Mouse (Mus musculus): ENCODE measurements around the gene Gnb5. TPM values are rescaled to one million over a fixed set of nuclear protein-coding genes. Genes with fewer than 3 reads are reported as not detected.

Gnb5 gene
- polyA plus RNA-seq, 1 experiment from 2014 or later = 36.2 TPM

DNA sequence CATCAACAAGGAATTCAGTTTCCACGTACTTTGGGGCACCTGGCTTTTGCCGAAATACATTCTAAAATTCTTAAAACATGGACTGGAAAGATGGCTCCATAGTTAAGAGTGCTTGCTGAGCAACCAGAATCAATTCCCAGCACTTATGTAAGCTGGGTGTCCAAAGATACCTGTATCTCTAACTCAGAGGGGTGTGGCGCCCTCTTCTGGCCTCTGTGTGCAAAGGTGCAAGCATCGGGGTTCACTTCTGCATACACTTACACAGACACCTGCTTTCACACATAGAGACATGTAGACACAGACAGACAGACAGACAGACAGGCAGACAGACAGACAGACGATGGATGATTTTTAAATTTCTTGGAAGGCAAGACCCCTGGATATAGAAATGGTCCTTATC is 25.3 kb upstream of the Gnb5 start:
- Histone ChIP-seq H3K4me3 (no peak overlapping the region), H3K4me2 (no peak overlapping the region)

DNA sequence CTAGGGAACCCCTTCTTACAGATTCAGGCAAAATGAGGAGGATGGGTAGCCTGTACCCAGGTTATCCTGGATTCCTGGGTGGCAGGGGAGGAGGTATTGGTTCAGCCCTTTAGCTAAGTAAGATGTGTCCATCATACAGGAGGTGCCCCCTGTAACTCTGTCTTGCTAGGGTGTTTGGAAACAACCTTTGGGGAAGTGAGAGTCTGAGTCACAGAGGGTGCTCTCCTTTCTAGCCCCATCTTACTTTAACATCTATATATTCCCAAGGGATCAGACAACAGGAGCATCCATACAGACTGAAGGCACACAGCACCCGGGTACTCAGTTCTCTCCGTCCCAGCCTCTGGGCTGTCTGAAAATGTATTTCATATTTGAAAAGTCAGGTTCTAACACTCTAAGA is 23.9 kb upstream of the Gnb5 start:
- no peak overlapping the region for H3K4me2 ChIP-seq
- no peaks in the 10 kb centered on the region for H3K36me3 ChIP-seq (ENCODE audit: poor library complexity, severe bottlenecking)
- no peak overlapping the region for H3K4me3 ChIP-seq
- no peak overlapping the region for H3K27ac ChIP-seq
- no peaks in the 10 kb centered on the region for H3K9me3 ChIP-seq (replicated peaks)
- no peak for ATAC-seq
- no peak overlapping the region for H3K9ac ChIP-seq
- no peaks in the 10 kb centered on the region for H3K4me1 ChIP-seq
- peaks cover 4% of the 10 kb centered on the region; the same call in 1 of the 2 replicates for H3K27me3 ChIP-seq
- 86% methylated on average over 2 of the region's 2 CpGs for WGBS

More for the DNA sequence above, 25.3 kb upstream of the Gnb5 start:
- Histone ChIP-seq H3K36me3 (ENCODE audit: poor library complexity, severe bottlenecking) (no peaks in the 10 kb centered on the region), H3K9ac (no peak overlapping the region), H3K27ac (no peak overlapping the region), H3K4me1 (no peaks in the 10 kb centered on the region), H3K27me3 (peaks cover 4% of the 10 kb centered on the region; the same call in 1 of the 2 replicates), H3K9me3 (replicated peaks) (no peaks in the 10 kb centered on the region)
- ATAC-seq = no peak
- 48% methylated on average over 5 of the region's 5 CpGs for WGBS

DNA sequence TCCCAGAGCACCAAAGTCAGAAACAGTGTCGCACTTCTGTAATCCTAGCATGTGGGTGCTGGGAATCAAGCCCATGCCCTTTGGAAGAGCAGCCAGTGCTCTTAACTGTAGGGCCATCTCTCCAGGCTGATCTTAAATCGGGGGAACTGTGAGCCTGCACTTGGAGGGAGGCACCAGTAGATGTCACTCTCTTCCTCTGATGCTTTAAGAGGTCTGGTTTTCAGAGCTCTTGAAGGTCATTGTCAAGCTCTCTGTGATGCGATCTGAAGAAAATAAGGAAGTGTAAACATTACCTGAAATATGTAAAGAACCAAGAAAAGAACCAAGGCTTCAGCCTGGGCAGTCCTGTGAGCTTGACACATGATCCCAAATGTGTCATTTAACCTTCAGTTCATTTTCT is 23.3 kb upstream of the Gnb5 start:
- Histone ChIP-seq H3K9me3 (replicated peaks) (no peaks in the 10 kb centered on the region), H3K4me3 (no peak overlapping the region), H3K27me3 (peaks cover 4% of the 10 kb centered on the region; the same call in 1 of the 2 replicates), H3K9ac (no peak overlapping the region), H3K36me3 (ENCODE audit: poor library complexity, severe bottlenecking) (no peaks in the 10 kb centered on the region), H3K27ac (no peak overlapping the region), H3K4me2 (no peak overlapping the region), H3K4me1 (no peaks in the 10 kb centered on the region)
- ATAC-seq = peak; percentile 30; the same call in 1 of the 2 replicates
- WGBS = 22% methylated on average over 3 of the region's 3 CpGs

DNA sequence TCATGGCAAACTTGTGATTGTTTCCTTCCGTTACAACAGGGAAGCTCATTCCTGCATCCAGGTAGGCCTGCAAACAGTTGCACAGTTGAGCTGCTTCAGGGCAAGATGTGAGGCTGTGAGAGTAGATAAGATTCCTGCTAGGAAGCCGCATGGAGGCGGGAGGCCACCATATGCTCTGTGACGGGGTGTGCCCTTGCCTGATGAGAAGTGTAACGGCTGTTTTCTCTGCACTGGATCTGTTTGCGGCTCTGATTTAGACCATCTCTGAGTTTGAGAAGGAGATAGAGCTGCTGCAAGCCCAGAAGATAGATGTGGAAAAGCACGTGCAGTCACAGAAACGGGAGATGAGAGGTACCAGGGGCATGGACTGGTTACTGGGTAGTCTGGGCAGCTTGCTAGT is 22.5 kb upstream of the Gnb5 start:
- Histone ChIP-seq H3K36me3 (ENCODE audit: poor library complexity, severe bottlenecking) (no peaks in the 10 kb centered on the region), H3K4me2 (no peak overlapping the region), H3K27me3 (peaks cover 4% of the 10 kb centered on the region; the same call in 1 of the 2 replicates), H3K9ac (no peak overlapping the region), H3K9me3 (replicated peaks) (no peaks in the 10 kb centered on the region), H3K27ac (no peak overlapping the region), H3K4me1 (no peaks in the 10 kb centered on the region), H3K4me3 (no peak overlapping the region)
- 91% methylated on average over 8 of the region's 8 CpGs for WGBS
- ATAC-seq = no peak

DNA sequence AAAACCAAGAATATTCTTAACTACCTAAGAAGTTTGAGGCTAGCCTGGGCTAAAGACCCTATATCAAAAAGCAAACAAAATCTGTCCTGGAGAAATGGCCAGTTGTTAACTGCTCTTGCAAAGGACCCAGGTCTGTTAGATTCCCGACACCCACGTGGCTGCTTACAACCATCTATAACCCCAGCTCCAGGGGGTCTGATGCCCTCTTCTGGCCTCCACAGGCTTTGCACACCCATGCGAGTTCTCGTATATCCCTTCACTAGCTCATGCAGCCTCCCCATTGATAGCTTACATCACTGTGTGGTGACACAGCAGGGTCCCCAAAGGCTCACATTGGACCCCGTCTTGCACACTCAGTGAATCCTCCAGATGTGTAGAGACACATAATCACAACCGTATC is 20.7 kb upstream of the Gnb5 start:
- H3K4me2 ChIP-seq = no peak overlapping the region
- peaks cover 4% of the 10 kb centered on the region; the same call in 1 of the 2 replicates for H3K27me3 ChIP-seq
- H3K4me3 ChIP-seq = no peak overlapping the region
- H3K9me3 ChIP-seq (replicated peaks) = no peaks in the 10 kb centered on the region
- no peak overlapping the region for H3K27ac ChIP-seq
- no peaks in the 10 kb centered on the region for H3K36me3 ChIP-seq (ENCODE audit: poor library complexity, severe bottlenecking)
- WGBS = 76% methylated on average over 6 of the region's 6 CpGs
- no peaks in the 10 kb centered on the region for H3K4me1 ChIP-seq
- no peak overlapping the region for H3K9ac ChIP-seq
- no peak for ATAC-seq

DNA sequence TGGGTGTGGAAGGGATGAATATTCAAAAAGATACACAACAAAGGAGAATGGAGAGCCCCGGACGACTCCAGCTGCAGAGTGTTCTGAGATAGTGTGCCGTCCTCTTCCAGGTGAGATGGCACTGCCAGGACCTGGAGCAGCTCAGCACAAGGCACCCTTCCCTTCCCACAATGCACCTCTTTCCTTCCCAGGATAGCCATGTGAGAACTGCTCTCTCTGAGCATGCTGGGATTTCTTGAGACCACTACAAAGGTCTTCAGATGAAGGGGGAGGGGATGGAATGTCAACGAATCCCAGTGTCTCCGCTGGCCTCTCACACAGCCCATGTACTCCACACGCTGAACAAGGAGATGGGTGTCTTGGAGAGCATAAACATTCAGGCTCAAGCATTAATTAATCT is 18.5 kb upstream of the Gnb5 start:
- Histone ChIP-seq H3K4me3 (no peak overlapping the region), H3K4me1 (no peaks in the 10 kb centered on the region), H3K27me3 (no peaks in the 10 kb centered on the region), H3K27ac (no peak overlapping the region), H3K36me3 (ENCODE audit: poor library complexity, severe bottlenecking) (no peaks in the 10 kb centered on the region), H3K4me2 (no peak overlapping the region), H3K9me3 (replicated peaks) (no peaks in the 10 kb centered on the region), H3K9ac (no peak overlapping the region)
- ATAC-seq = no peak
- 72% methylated on average over 6 of the region's 6 CpGs for WGBS

DNA sequence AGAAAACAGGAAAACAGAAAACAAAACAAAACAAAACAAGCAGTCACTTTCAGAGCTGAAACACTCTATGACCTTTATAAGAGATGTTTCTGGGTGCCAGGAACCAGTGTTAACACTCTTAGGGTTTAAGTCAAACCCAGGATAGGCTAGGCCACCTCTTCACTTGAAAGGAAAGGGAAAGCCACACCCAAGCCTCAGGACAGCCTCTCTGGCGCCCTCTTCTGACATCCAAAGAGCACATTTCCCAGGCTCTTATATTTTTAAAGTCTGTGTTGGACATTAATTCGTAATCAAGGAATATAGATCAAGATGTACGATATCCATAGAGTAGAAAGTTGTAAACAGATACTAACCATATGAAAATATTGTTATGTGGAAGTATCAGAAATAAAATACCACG is 16.5 kb upstream of the Gnb5 start:
- Histone ChIP-seq H3K27ac (no peak overlapping the region), H3K4me1 (no peaks in the 10 kb centered on the region), H3K4me2 (no peak overlapping the region), H3K9me3 (replicated peaks) (no peaks in the 10 kb centered on the region), H3K27me3 (no peaks in the 10 kb centered on the region), H3K36me3 (ENCODE audit: poor library complexity, severe bottlenecking) (no peaks in the 10 kb centered on the region), H3K4me3 (no peak overlapping the region), H3K9ac (no peak overlapping the region)
- ATAC-seq = no peak
- WGBS = 49% methylated on average over 4 of the region's 4 CpGs

DNA sequence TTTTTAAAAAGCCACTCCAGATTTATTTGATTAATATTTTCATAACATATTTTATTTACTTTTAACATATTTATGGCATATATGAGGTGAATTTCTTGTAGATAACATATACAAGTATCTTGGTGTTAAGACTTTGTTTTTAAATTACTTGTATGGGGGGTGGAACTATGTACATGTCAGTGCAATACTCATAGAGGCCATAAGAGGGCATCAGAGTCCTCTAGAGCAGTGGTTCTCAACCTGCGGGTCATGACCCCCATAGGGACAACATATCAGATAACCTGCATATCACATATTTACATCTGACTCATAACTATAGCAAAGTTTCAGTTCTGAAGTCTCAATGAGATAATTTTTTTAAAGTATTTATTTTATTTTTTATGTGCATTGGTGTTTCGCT is 6.7 kb upstream of the Gnb5 start:
- 85% methylated on average over 2 of the region's 2 CpGs for WGBS

DNA sequence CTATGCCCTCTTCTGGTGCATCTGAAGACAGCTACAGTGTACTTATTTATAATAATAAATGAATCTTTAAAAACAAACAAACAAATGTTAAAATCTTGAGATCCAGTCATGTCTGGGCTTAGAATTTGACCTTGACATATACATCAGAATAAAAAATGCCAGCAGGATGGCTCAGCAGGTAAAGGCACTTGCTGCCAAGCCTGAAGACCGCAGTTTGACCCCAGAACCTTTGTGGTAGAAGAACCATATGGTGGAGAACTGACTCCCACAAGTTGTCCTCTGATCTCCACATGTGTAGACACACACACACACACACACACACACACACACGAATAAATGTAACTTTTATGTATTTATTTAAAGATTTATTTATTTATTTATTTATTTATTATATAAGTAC is 3.1 kb upstream of the Gnb5 start:
- H3K36me3 ChIP-seq (ENCODE audit: poor library complexity, severe bottlenecking) = no peaks in the 10 kb centered on the region
- no peak for ATAC-seq
- no peak overlapping the region for H3K4me2 ChIP-seq
- WGBS = 77% methylated on average over 2 of the region's 2 CpGs
- H3K4me3 ChIP-seq = no peak overlapping the region
- H3K27me3 ChIP-seq = no peaks in the 10 kb centered on the region
- H3K9ac ChIP-seq = no peak overlapping the region
- 0 out of 2 replicates have a peak, but pooled peaks cover 3% of the 10 kb centered on the region for H3K4me1 ChIP-seq
- no peak overlapping the region for H3K27ac ChIP-seq
- H3K9me3 ChIP-seq (replicated peaks) = no peaks in the 10 kb centered on the region

More for the DNA sequence above, 6.7 kb upstream of the Gnb5 start:
- no peaks in the 10 kb centered on the region for H3K9me3 ChIP-seq (replicated peaks)
- 0 out of 2 replicates have a peak, but pooled peaks cover 3% of the 10 kb centered on the region for H3K4me1 ChIP-seq
- no peak for ATAC-seq
- H3K27me3 ChIP-seq = no peaks in the 10 kb centered on the region
- H3K4me3 ChIP-seq = no peak overlapping the region
- no peak overlapping the region for H3K27ac ChIP-seq
- no peak overlapping the region for H3K9ac ChIP-seq
- H3K36me3 ChIP-seq (ENCODE audit: poor library complexity, severe bottlenecking) = no peaks in the 10 kb centered on the region
- no peak overlapping the region for H3K4me2 ChIP-seq

DNA sequence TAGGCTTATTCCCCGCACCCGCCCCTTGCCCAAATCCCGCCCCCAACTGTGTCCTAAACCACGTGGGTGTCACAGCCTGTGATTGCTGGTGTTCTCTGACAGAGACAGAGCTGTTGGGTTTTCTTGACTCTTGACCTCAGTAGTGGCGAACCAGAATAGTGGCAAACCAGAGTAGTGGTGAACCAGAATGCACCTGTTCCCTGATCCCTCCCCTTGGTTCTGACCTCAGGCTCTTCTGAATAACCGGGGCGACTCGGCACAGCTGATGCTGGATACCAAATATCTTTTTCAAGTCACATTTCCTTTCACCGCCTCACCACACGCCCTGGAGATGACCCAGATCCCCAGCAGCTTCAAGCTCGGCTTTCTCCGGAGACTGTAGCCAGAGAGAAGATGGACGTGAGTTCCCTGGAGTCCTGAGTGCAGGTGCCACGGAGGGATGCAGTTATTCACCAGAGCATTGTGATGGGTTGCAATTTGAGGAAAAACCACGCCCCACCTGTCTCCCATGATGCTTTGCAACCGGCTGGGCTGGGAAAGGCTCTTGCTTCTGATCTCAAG is 2.3 kb upstream of the Gnb5 start:
- no peaks in the 10 kb centered on the region for H3K36me3 ChIP-seq (ENCODE audit: poor library complexity, severe bottlenecking)
- no peak overlapping the region for H3K9ac ChIP-seq
- peak overlapping the region; percentile 34 for H3K4me2 ChIP-seq
- 35% methylated on average over 16 of the region's 16 CpGs for WGBS
- H3K27me3 ChIP-seq = no peaks in the 10 kb centered on the region
- 0 out of 2 replicates have a peak, but pooled peaks cover 3% of the 10 kb centered on the region for H3K4me1 ChIP-seq
- no peak for ATAC-seq
- no peak overlapping the region for H3K27ac ChIP-seq
- H3K9me3 ChIP-seq (replicated peaks) = no peaks in the 10 kb centered on the region
- no peak overlapping the region for H3K4me3 ChIP-seq

DNA sequence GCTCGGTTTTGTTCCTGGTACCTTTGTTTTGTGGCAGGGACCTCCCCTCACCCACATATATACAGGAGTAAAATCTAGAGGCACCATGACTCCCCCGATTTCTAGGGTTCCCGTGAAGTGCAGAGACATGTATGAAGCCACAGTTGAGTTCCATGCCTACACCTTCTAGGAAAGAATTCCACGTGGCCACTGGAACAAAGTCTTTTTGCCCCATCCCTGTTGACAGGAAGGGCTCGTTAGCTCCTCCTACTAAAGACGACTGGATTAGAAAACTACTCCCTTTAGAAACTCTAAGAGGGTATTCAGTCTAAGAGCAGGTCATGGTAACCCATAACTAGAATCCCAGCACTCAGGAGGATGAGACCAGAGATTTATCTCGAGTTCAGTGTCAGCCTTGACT is 1.8 kb upstream of the Gnb5 start:
- H3K9me3 ChIP-seq (replicated peaks) = no peaks in the 10 kb centered on the region
- H3K27me3 ChIP-seq = no peaks in the 10 kb centered on the region
- H3K4me1 ChIP-seq = 0 out of 2 replicates have a peak, but pooled peaks cover 3% of the 10 kb centered on the region
- H3K9ac ChIP-seq = no peak overlapping the region
- H3K4me3 ChIP-seq = no peak overlapping the region
- 30% methylated on average over 7 of the region's 7 CpGs for WGBS
- peak overlapping the region; percentile 34 for H3K4me2 ChIP-seq
- no peak for ATAC-seq
- H3K36me3 ChIP-seq (ENCODE audit: poor library complexity, severe bottlenecking) = no peaks in the 10 kb centered on the region
- no peak overlapping the region for H3K27ac ChIP-seq

DNA sequence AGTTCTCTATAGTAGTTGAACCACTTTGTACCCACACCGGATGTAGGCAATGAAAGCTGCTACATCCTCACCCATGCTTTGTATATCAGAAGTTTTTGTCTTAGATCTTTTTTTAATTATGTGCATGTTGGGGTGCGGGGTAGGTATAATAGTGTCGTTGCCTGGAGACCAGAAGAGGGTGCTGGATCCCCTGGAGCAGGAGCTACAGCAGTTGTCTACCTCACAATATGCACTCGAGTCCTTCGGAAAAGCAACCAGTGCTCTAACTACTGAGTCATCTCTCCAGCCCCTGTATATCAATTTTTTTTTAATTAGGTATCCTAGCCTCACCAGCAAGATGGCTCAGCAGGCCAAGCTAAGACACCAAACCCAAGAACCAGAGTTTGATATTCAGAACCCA is 927 bp downstream of the Gnb5 start:
- H3K4me2 ChIP-seq = no peak overlapping the region
- 89% methylated on average over 5 of the region's 5 CpGs for WGBS
- ATAC-seq = no peak

DNA sequence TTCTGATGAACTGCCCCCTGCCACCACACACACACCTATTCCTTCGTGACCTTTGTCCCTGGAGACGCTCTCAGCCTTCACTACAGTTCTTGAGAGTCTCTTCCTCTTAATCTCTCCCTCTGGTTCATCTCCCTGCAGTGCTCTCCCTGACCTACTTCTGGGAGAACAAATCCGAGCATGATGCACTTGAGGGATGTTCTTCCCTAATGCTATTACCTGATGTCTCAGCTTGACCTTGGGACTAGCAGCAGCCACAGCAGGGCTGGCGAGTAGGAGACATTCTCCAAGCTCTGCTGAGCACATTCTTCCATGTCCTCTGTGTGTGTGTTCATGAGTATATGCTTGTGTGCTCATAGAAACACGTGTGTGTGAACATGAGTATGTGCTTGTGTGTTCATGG is 2.5 kb downstream of the Gnb5 start:
- no peak overlapping the region for H3K4me3 ChIP-seq
- H3K27ac ChIP-seq = no peak overlapping the region
- ATAC-seq = no peak
- H3K4me1 ChIP-seq = peaks cover 7% of the 10 kb centered on the region; the same call in 1 of the 2 replicates
- no peaks in the 10 kb centered on the region for H3K9me3 ChIP-seq (replicated peaks)
- WGBS = 62% methylated on average over 5 of the region's 5 CpGs
- no peaks in the 10 kb centered on the region for H3K27me3 ChIP-seq
- H3K4me2 ChIP-seq = no peak overlapping the region
- H3K9ac ChIP-seq = no peak overlapping the region
- H3K36me3 ChIP-seq (ENCODE audit: poor library complexity, severe bottlenecking) = no peaks in the 10 kb centered on the region

More for the DNA sequence above, 927 bp downstream of the Gnb5 start:
- Histone ChIP-seq H3K4me3 (no peak overlapping the region), H3K4me1 (0 out of 2 replicates have a peak, but pooled peaks cover 3% of the 10 kb centered on the region), H3K36me3 (ENCODE audit: poor library complexity, severe bottlenecking) (no peaks in the 10 kb centered on the region), H3K9me3 (replicated peaks) (no peaks in the 10 kb centered on the region), H3K9ac (no peak overlapping the region), H3K27ac (no peak overlapping the region), H3K27me3 (no peaks in the 10 kb centered on the region)

Measured in forebrain, embryonic 13.5 days (tissue).